Mouse (Mus musculus) inflammation-experienced regulatory T-cells (primary cell): ENCODE measurements around the gene Gnpat. TPM values are rescaled to one million over a fixed set of nuclear protein-coding genes. Genes with fewer than 3 reads are reported as not detected.

Experiments used
- polyA plus RNA-seq, 2 experiments: library from polyadenylated mRNA; unstranded; fragments of 100-300 nt; shearing (Covaris generic); gene quantifications; one replicate each; pipeline ENCODE4 v1.2.1; 2017

Gene Gnpat
- 100 to 1,000 TPM in 1 of 2 experiments, 10 to 100 TPM in 1; 78.3 to 109 TPM for polyA plus RNA-seq

DNA sequence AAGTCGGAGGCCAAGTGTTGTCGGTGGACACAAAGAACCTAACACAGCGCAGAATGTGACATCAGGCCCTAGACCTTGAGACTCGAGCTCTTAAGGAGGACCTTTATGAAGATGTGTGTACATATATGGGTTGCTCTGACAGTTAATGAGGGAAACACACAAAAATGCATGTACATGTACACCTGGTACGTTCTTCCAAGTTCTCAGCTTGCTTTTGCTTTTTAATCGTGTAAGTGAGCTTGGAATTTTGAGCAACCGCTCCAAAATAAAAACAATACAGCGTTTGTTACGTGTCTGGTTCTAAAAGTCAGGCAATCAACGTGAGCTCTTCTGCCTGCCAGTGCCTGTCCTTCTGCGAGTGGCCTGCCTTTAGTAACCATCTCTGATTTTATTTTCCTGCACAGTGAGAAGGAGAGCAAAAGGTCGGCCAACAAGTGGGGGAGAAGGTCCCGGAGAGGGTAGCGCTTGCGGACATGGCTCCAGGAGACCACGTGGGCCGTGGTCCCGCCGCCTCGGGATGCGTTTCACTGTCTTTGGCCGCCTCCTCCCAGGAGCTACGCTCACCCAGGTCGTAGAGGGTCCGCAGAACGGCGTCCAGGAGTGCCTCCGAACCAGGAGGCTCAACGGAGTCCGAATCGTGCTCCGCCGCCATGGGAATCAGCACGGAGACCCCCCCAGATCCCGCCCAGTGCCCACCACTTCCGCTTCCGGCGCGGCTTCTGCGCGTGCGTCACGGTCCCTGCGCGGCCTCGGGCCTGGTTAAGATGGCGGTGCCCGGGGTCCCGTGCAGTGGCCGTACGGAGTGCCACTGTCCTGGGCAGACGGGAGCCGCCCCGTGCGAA is at the start of gene Gnpat, which contains the start of gene 2810004N23Rik:
Gnpat (plus strand) TSS at position 713 of the 842 bp plus-strand sequence.
2810004N23Rik (minus strand) TSS at position 800 of the 842 bp plus-strand sequence.

DNA sequence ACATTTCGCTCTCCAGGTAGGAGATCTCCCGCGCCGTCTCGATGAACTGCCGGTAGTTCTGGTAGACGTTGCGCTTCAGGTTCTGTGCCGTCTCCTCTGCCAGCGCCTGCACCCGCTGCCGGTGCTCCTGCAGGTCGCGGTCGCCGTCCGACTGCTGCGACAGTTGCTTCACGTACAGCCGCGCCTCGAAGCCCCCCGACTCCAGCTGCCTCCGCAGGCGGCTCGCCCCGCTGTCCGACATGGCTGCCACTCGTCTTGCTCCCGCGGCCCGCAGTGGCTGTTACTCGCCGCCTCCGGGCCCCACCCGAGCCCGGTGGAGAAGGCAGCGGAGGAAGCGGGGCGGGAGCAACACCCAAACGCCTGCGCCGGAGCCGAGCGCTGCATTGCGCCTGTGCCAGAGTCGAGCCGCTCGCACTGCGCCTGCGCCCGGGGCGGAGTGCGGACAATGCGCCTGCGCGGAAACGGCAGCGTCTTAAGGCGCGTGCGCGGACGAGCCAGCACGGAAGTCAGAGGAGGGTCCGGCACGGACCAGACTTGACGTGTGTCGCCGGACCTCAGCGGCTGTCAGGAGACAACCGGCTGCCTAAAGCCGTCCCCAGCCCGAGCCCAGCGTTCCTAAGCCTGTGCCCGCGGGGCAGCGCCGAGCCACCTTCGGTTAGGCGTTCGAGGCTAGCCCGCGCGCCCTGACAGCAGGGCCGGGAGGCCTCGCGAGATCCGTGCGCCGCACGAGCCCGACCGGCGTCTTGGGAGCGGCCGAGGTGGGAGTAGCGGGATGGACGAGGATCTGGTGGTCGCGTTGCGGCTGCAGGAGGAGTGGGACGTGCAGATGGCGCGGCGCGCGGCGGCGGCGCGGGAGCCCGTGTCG is 34.8 kb downstream of the Gnpat start, which contains the start of the genes Exoc8 and Sprtn:
Exoc8 (minus strand) TSS at position 320 of the 865 bp plus-strand sequence.
Sprtn (plus strand) TSS at position 501 of the 865 bp plus-strand sequence.

Other genes starting within 250 kb of the Gnpat start
- gene 2310022B05Rik, start 199.7 kb upstream of the Gnpat start, polyA plus RNA-seq: 1 to 10 TPM; 6.4 to 7.0 TPM
- 100 to 1,000 TPM in 1 of 2 experiments, 10 to 100 TPM in 1; 77.3 to 107 TPM for gene Ttc13, start 141.1 kb upstream of the Gnpat start, polyA plus RNA-seq
- 10 to 100 TPM; 17.1 to 26.0 TPM for gene Arv1, start 140.9 kb upstream of the Gnpat start, polyA plus RNA-seq
- 10 to 100 TPM; 10.8 to 15.3 TPM for gene Fam89a, start 111.2 kb upstream of the Gnpat start, polyA plus RNA-seq
- 1 to 10 TPM in 1 of 2 experiments, under 1 TPM in 1; 0.31 to 1.0 TPM for gene Trim67, start 69.9 kb upstream of the Gnpat start, polyA plus RNA-seq
- gene 2810004N23Rik, start 87 bp downstream of the Gnpat start, polyA plus RNA-seq: 10 to 100 TPM; 31.6 to 32.2 TPM
- 10 to 100 TPM; 14.9 to 23.0 TPM for gene Exoc8, start 34.7 kb downstream of the Gnpat start, polyA plus RNA-seq
- gene Sprtn, start 34.9 kb downstream of the Gnpat start, polyA plus RNA-seq: 1 to 10 TPM; 3.9 to 5.0 TPM
- gene Egln1, start 86.3 kb downstream of the Gnpat start, polyA plus RNA-seq: 10 to 100 TPM; 47.9 to 70.3 TPM
- gene Tsnax, start 150.0 kb downstream of the Gnpat start, polyA plus RNA-seq: 100 to 1,000 TPM; 121 to 150 TPM
- 1 to 10 TPM; 2.1 to 4.5 TPM for gene Disc1, start 191.2 kb downstream of the Gnpat start, polyA plus RNA-seq